Mouse (Mus musculus) monocyte, adult 5-6 weeks (primary cell): ENCODE results near the gene Inmt. TPM values are rescaled to one million over a fixed set of nuclear protein-coding genes. Genes with fewer than 3 reads are reported as not detected.
"Not testable (repeated sequence)": the region's sequence is repeated elsewhere in the genome, so short reads cannot be mapped to it uniquely, and the experiment has no call there.

Source experiments
- ATAC-seq: fragments of 153-309, 156-312 bp; replicated peaks from 2 replicates; pipeline ENCODE4 v1.8.0; 2017; ENCODE audit warnings: mild to moderate bottlenecking; ENCODE audit not compliant: low TSS enrichment, insufficient number of reproducible peaks, severe bottlenecking, poor library complexity, low FRiP score
- total RNA-seq: library from RNA; stranded (forward); fragments of 200-1000, 200-491, 200-594 nt; gene quantifications from 3 replicates; pipeline ENCODE4 v1.2.3, GENCODE M21; 2017

Gene Inmt
- not detected in 3 replicates for total RNA-seq

DNA sequence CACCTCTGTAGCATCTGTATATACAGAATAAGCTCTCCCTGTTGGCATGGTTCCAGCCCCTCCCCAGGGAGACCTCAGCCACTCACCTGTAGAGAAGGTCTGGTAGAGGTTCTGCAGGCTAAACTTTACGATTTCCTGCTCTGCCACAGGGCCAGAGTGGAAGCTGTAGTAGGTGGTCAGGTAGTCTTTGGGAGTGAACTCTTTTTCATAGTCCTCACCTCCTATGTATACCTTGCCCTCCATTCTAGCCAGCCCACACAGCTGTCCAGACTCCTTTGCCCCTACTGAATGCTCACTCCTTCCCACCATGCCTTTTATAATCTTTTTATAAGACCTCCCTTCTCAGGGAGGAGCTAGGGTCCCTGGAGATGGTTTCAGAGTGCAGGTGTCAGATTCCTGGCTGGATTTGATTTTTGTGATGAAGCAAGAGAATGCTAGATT is at the start of gene Inmt:
Gene Inmt (minus strand): TSS at position 303 of the 441 bp plus-strand sequence.
- ATAC-seq: no peak

DNA sequence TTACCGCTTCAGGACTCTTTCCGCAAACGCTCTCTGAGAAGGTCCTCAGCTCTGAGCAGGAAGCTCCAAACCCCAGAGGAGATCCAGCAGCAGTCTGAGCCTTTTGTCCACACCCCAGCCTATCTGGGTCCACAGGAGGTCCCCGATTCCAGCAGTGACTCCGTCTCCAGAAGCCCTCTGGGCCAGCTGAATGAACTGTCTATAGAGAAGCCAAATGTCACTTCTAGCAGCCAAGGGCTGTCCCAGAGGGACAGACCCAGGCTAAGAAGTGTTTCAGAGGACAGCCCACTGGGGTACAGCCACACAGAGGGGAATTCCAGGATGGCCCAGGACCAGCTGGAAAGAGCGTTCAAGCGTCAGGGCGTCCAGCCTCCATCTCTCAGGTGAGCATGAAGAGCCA is 49.1 kb upstream of the Inmt start:
- no peak for ATAC-seq

- no peak for ATAC-seq
These were observed 43.4 kb upstream of the Inmt start for GRCm38 (mm10) chr6:55218232-55218631.

DNA sequence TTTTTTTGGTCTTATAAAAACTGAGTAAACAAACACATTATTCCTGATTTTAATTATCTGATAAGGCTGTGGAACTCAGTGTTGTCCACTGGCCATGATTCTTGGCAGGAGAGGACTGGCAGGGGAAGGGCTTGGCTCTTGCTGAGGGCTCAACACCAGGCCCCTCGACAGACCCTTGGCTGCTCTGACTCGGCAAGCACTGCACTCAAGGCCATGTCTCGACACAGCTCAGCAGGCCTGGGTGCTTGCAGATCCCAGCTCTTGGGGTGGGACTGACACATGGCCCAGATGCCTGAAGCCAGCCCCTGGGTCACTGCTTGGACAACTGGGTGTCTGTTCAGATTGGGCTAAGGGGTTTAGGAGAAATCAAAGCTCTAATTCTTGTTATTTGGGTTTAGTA is 39.7 kb upstream of the Inmt start:
- ATAC-seq: no peak

DNA sequence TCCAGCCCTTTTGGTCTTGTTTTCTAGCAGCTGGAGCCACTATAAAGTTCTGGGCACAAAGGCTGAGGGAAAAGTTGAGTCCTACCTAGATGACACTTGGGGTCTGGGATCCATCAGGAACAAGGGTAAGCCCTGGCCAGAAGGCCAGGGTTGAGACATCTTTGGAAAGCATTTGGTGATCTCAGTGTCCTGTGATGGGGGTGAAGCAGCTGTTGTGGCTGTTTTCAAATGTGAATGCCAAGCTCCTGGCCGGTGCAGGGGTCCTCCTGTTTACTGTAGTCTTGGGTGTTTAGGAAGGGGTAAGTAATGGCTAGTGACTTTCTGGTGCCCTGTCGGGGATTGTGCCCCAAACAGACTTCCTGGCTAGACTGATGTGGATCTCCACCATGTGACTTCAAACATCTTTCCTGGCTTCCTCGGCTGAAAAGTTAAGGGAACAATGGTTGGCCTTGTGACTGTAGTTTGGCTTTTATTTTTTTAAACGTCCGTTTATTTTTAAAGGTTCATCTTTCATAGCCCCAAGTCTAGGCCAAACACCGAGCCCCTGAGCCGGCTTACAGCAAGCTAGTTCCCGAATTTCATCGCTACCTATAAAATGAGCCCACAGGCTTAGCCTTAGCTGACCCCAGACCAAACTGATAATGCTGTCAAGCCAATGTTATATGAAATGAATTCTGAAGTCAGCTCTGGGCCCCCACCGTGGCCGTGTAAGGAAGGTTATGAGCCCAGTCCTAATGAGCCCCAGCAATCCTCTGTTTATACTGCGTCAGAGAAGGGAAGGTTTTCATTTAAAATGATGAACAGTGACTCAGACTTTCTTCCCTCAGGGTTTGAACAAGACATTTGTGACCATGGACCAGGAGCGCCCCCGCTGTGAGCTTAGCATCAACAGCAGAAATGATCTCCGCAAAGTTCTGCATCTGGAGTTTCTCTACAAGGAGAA is 35.9 kb upstream of the Inmt start:
- ATAC-seq: no peak

DNA sequence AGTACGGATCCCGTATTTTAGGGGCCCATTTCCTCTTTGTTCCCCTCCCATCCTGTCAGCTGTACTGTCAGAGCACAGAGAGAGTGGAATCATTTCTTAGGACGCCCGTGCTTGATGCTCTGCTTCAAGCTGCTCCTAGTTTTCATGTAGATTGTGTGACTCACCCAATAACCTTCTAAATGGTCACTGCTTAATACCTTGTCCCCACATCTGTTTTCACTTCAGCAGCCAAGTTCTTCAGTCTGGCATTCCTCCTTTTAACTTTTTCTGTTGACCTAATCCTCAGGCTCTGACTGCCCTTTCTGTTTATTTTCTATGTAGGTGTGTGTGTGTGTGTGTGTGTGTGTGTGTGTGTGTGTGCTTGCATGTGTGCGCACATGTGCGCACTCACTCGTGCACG is 32.9 kb upstream of the Inmt start:
- no peak for ATAC-seq

DNA sequence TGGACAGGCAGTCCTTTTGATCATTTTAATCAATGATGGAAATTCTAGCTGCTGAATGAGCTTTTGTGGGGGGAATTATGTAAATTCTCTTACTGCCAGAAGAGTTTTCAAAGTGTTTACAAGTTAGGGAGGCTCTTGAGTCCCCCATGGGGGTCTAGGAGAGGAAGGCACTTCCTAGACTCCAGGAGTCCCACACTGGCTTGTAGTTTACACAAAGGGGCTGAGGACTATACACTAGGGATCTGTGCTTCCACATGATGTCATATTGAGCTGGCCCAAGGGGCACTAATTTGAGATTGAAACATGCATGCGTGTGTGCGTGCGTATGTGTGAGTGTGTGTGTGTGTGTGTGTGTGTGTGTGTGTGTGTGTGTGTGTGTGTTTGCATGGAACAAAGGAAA is 29.1 kb upstream of the Inmt start:
- no peak for ATAC-seq

GRCm38 (mm10) chr6:55202913-55203910 is 28.4 kb upstream of the Inmt start, which contains the start of gene Mindy4:
Mindy4 (plus strand) TSS chr6:55203383.
- peak; percentile 68; the same call in 1 of the 2 replicates for ATAC-seq

DNA sequence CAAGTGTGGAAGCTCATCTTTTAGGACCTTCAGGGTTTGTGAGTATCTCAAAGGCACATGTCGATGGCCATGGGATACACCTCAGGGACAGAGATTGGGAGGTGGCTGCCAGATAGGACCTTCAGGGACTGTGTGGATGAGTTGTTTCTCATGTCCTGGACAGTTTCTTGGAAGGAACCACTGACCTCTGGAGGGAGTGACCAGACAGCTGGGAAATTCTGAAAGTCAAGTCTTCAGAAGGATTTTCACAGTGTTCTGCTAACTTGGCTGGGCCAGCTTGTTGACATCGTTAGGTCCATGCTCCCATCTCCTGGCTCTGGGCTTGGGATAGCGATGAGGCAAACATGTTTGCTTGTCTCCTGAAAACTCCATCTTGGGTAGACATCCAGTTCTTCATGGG is 24.2 kb upstream of the Inmt start:
- ATAC-seq: no peak

DNA sequence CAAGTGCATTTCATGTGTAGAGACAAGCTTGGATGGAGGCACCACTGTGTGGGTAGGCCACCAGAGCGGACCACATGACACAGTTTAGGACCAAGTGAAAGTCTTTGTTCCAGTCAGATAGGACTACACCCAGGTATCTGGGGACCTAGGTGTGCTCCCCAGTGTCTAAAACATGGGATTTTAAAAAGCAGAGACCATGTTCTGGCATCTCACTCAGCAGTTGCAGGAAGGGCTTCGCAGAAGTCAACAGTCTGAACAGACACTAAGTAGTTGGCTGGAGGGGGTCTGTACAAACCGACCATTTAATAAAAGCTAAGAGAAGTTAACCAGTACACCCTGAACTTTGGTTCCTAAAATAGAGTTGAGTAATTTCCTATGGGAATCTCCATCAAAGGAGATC is 18.3 kb upstream of the Inmt start:
- ATAC-seq: no peak

GRCm38 (mm10) chr6:55191537-55191936 is 16.7 kb upstream of the Inmt start:
- no peak for ATAC-seq

GRCm38 (mm10) chr6:55189406-55189805 is 14.6 kb upstream of the Inmt start:
- ATAC-seq: no peak

DNA sequence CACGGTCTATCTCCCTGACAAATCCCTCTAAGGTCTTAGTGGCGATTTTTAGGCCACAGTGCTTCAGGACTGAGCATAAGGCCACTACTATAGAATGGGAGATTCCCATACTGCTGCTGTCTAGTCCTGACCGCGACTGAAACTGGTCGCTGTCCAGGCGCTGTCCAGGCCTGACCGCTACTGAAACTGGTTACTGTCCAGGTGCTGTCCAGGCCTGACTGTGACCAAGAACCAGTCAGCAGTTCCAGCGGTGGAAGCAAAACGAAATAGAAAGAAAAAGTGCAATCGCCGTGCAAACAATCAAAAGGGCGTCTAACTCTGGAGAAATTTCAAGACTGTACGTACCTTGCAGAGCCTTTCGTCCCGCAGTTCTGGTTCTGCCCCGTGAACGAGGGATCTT is 13.0 kb upstream of the Inmt start:
- not testable (repeated sequence) for ATAC-seq

DNA sequence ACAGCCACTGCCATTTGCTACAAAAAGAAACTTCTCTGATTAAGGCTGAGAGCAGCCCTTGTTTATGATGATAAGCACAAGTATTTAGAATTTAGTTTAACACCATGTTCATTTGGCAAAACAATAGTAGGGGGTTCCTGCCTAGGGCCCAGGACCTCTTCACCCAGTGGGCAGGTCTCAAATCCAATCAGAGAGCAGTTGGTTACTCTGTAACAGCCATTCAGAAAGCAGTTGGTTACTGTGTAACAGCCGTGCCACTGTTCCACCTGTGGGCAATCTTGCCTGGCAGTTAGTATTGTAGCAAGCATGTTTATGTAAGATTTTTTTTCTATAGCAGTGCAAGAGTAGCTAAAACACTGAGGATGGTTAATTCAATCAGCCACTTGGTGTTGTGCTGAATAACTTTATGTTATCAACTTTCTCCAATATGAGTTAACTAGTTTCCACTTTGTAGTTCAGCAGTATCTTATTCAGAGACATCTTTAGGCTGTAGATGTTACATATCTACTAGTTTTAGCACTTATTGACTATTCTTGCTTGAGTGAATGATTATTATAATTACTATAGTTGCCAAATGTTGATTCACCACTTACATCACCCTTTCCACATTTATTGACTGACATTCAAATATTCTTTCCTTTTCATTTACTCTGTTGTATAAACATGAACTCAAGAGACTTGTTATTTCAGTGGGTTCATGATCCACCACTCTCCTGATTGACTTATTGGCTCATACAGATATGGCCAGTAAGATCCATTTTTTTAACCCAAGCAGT is 8.0 kb upstream of the Inmt start:
- ATAC-seq: no peak

GRCm38 (mm10) chr6:55179560-55179959 is 4.7 kb upstream of the Inmt start:
- no peak for ATAC-seq

- ATAC-seq: no peak
These were observed 2.4 kb upstream of the Inmt start for GRCm38 (mm10) chr6:55177060-55177732.

DNA sequence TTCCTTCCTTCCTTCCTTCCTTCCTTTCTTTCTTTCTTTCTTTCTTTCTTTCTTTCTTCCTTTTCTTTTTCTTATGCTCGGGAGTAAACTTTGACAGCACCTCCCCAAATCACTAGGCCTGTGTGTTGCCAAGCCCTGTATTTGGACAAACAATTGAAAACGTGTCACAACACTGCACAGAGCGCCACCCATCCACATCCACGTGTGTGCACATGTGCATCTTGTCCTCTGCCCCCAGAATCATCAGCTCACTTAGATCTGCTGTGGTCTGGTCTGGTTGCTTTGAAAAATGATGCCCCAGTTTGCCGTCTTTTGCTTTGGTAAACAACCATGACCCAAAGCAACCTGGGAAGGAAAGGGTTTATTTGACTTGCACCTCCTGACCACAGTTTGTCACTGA is 1.0 kb upstream of the Inmt start:
- no peak for ATAC-seq

GRCm38 (mm10) chr6:55175456-55175855 is 613 bp upstream of the Inmt start:
- ATAC-seq: no peak
